Mouse (Mus musculus): ENCODE data around the gene Ets2.

Gene Ets2

DNA sequence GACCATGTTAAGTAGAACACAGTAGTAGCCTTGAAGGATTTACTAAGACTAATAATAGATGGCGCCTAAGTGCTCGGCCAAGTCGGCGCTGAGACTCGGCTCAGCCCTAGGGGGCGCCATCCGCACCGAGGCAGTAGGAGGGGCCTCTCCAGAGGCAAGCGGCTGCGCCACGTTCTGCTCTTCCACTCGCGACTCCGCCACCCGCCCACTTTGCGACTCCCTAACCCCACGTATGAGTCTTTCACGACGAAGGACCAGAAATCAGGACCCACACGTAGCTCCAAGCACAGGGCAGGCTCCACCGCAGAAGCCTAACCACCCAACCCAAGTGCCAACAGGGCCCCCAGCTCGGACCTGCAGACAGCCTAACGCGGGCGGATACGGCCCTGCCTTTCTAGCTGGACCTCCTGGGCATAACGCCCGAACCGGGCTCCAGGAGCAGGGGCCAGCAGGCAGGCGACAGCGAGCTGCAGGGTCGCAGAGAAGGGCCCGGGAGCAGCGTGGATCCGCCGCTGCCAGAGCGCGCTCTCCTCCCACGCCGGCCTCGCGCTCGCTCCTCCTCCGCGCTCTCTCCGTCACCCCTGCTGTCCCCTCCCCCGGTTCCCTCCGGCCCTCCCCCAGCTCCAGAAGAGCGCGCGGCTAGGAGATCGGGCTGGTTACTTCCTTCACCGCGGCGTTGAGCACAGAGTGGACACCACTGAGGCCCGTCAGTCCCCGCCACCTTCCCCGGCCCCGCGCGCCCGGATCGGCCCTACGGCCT lies at the start of gene Ets2:
Gene Ets2, plus strand, starts transcription at position 274 of the 760 bp plus-strand sequence.
- in situ Hi-C loops (cut with MboI, MseI), result no loop called here

GRCm38 (mm10) chr16:95654204-95654611 lies 47.7 kb upstream of the Ets2 start:
- in situ Hi-C loops (cut with MboI, MseI), result no loop called here

GRCm38 (mm10) chr16:95656535-95656934 lies 45.3 kb upstream of the Ets2 start:
- in situ Hi-C loops (cut with MboI, MseI), result loop anchor here (5.0 kb wide), 1 partner anchor 44 kb away; no protein-coding TSS in a partner anchor

- in situ Hi-C loops (cut with MboI, MseI), result loop anchor here (5.0 kb wide), 1 partner anchor 45 kb away; no protein-coding TSS in a partner anchor
Measured at GRCm38 (mm10) chr16:95657187-95657586, 44.7 kb upstream of the Ets2 start.

- in situ Hi-C loops (cut with MboI, MseI), result loop anchor here (5.0 kb wide), 1 partner anchor 45 kb away; no protein-coding TSS in a partner anchor
Measured at GRCm38 (mm10) chr16:95657756-95658155, 44.1 kb upstream of the Ets2 start.

- in situ Hi-C loops (cut with MboI, MseI), result loop anchor here (5.0 kb wide), 1 partner anchor 47 kb away; no protein-coding TSS in a partner anchor
Measured at GRCm38 (mm10) chr16:95658836-95659430, 42.9 kb upstream of the Ets2 start.

DNA sequence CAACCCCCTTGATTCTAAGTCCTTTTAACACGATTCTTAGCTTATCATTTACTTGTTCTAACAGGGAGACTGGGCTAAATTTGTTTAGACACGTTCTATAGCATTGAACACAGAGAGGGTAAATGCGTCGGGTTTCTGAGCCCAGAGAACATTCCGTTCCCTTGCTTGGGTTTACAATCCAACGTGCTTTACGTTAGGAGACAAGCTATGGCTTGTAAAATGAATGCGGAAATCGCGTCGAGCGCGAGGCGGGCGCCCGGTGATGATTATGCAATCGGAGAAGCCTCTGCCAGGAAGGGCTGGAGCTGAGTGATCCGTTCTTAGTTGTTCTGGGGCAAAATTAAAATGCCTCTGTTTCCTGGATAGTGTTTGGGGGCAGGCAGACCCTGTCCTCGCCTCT lies 42.4 kb upstream of the Ets2 start:
- in situ Hi-C loops (cut with MboI, MseI), result loop anchor here (5.0 kb wide), 1 partner anchor 47 kb away; no protein-coding TSS in a partner anchor

DNA sequence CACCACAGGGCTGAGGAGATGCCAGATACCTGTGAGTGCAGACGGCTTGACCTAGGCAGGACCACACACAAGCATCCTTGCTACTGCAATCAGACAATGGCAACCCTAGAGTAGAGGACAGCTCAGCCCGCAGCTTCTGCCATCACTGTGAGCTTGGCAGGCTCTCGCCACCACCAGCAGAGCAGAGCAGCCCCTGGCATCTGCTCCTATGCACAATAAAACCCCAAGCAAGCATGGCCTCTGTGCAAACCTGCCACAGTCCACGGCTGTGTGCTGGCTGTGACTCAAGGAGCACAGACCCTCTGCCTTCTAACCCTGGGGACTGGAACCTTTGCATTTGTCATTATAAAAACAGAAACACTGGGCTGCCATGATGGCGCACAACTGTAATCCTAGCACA lies 41.0 kb upstream of the Ets2 start:
- in situ Hi-C loops (cut with MboI, MseI), result no loop called here

- in situ Hi-C loops (cut with MboI, MseI), result no loop called here
Measured at GRCm38 (mm10) chr16:95665472-95666131, 36.3 kb upstream of the Ets2 start.

GRCm38 (mm10) chr16:95666288-95666687 lies 35.6 kb upstream of the Ets2 start:
- in situ Hi-C loops (cut with MboI, MseI), result no loop called here

- in situ Hi-C loops (cut with MboI, MseI), result no loop called here
Measured at GRCm38 (mm10) chr16:95667395-95668150, 34.3 kb upstream of the Ets2 start.

- in situ Hi-C loops (cut with MboI, MseI), result no loop called here
Measured at GRCm38 (mm10) chr16:95668151-95668993, 33.5 kb upstream of the Ets2 start.

DNA sequence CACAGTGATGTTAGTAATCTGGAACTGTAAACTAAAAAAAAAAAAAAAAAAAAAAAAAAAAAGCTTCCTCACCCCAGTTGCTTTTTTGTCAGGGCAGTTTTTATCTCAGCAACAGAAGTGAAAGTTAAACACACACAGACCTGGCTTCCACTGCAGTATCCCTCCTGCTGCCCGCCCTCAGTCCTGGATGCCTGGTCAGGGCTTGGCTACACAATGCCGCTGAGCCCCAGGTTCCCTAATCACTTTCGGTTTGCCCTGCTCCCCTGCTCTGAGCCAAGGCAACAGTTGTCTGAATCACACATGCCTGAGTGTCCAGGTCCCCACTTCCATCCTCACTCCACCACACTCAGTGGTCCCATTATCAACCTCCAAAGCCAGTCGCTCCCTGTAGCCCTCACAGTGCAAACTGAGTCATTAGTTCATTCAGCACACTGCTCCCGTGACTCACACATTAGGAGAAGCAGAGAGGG lies 27.4 kb upstream of the Ets2 start:
- in situ Hi-C loops (cut with MboI, MseI), result no loop called here

GRCm38 (mm10) chr16:95675212-95675611 lies 26.7 kb upstream of the Ets2 start:
- in situ Hi-C loops (cut with MboI, MseI), result no loop called here

DNA sequence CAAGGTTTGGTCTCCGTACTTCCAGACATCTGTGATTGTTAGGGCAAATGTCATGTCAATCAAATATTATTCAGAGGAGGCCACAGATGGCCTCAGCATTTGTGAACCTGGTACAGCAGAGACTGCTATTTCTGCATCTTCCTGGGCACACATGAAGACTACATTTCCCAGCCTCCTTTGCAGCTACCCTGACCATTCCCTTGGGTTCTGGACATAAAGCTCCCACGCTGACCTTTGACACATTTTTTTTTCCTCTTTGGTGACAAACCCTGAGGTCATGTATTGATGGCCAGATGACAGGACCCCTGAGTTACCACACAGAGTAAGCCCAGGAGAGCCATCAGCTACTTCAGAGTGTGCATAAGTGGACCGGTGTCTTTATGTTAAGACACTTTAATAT lies 25.2 kb upstream of the Ets2 start:
- in situ Hi-C loops (cut with MboI, MseI), result no loop called here

- in situ Hi-C loops (cut with MboI, MseI), result no loop called here
Measured at GRCm38 (mm10) chr16:95682431-95682892, 19.4 kb upstream of the Ets2 start.

DNA sequence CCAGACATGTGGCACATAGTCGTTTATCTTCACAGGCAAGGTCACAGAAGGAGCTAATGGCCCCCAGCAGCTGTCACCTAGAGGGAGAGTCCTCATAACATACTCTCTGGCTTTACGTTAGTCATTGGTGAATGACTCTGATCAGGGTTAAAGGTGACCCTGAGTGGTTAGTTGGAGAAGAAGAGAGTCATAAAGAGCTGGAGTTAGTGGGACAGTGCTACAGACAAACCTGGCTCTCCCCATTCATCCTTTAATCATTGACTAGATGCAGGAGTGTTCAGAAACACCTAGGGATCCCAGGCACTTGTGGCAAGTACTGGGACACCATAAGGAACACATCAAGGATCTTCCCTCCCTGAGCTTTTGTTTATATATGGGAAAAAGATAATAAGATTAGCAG lies 16.1 kb upstream of the Ets2 start:
- in situ Hi-C loops (cut with MboI, MseI), result no loop called here

DNA sequence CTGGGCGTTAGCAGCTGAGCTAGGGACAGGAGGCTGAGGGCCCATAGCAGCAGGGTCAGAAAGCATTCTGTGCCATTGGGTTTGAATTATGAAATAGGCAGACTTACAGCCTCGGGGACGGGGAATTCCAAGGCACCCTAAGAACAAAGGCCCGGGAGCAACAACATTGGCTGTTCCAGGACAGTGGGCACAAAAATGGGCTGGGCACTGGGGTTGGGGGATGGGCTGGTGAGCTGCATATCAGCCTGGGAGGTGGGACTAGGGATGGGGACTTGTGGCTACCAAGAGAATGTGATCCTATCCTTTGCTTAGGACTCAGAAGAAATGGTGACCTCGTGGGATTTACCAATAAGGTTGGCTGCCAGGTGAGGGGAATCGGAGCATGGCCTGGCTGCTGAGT lies 15.6 kb upstream of the Ets2 start:
- in situ Hi-C loops (cut with MboI, MseI), result no loop called here

GRCm38 (mm10) chr16:95686901-95687300 lies 15.0 kb upstream of the Ets2 start:
- in situ Hi-C loops (cut with MboI, MseI), result no loop called here

- in situ Hi-C loops (cut with MboI, MseI), result no loop called here
Measured at GRCm38 (mm10) chr16:95688010-95688409, 13.9 kb upstream of the Ets2 start.

DNA sequence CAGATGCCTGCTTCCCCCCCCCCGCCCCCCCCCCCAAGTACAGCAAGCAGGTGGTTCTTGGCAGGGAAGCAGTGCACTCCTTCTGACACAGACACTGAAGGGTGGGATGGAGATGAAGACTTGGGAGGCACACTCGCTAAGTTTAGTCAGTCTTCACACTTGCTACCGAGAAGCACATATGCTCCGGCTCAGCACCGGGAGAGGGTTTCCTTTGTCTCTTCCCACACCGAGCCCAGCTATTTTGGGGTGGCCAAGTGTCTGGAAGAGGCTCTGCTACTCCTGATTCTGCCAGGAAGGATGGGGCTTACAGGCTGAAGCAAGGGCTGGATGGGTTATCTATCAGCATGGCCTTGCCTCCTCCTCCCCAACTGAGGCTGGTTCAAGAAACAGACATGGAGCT lies 5.3 kb upstream of the Ets2 start:
- in situ Hi-C loops (cut with MboI, MseI), result no loop called here
